Mouse (Mus musculus) kidney, adult 9 months (tissue): Measurements from ENCODE around the gene 6430550D23Rik.

ENCODE experiments used
- DNase-seq: peaks from one replicate; pipeline ENCODE4 v3.0.0; 2022

6430550D23Rik gene

DNA sequence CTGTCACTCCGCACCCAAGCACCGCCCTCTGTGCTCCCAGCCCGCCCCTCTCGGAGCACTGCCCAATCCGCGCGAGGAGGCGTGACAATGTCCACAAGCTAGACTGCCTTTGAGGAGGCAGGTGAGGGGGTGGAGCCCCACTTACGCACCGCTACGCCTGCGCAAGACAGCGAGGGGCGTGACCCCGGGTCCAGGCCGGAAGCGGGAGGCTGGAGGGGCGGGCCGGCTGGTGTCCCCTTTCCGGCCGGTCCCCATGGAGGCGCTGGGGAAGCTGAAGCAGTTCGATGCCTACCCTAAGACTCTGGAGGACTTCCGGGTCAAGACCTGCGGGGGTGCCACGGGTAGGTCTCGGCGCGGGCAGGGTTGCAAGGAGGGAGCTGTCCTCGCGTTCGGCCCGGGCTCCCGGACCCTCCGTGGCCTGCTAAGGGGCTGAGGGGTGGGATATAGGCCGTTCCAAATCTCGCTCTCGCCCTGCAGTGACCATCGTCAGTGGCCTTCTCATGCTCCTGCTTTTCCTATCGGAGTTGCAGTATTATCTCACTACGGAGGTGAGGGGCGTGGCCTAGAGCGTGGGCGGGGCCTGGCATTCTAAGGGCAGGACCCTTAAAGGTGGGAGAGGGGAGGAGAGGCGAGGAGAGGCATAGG lies at the start of gene 6430550D23Rik, which contains the start of gene Ergic3:
Gene 6430550D23Rik, minus strand, starts transcription at position 90 of the 645 bp plus-strand sequence.
Gene Ergic3, plus strand, starts transcription at position 158 of the 645 bp plus-strand sequence.
- peak; percentile 100 for DNase-seq

DNA sequence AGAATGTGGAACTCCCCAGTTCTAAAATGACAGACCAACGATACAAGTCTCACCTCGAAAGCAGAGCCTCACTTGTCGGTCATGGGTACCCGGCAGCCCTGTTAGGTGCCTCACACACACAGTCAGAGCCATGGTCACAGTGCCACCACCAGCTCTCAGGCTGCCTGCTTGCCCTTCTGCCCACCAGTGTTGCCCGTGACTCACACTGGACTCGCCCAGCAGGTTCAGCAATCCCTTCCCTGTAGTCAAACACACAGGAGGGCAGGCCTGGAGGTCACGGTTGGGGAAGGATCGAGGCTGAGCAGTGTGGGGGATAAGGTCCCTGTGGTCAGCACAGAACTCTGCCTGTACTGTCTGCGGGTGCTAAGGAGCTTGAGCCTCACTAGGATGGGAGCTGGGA lies 45.0 kb upstream of the 6430550D23Rik start, which contains the start of gene Fer1l4:
Gene Fer1l4, minus strand, starts transcription at position 132 of the 400 bp plus-strand sequence.
- no peak for DNase-seq

DNA sequence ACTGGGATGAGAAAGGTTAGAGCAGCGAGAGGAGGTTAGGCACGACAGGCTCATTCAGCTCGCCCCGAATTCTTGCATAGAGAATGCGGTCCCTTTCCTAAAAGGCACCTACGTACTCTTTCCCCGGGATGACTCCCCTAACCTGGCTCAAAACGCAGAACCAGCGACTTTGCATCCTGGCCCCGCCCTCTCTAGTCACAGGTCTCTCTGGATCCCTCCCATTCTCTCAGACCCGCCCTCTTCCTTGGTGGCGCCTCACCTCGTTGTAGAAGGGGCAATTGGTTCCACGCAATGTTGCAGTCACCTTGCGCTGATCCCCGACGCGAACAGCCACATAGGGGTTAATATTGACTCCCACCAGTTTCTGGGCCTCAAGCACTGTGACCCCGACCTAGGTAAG lies 40.2 kb upstream of the 6430550D23Rik start:
- no peak for DNase-seq

DNA sequence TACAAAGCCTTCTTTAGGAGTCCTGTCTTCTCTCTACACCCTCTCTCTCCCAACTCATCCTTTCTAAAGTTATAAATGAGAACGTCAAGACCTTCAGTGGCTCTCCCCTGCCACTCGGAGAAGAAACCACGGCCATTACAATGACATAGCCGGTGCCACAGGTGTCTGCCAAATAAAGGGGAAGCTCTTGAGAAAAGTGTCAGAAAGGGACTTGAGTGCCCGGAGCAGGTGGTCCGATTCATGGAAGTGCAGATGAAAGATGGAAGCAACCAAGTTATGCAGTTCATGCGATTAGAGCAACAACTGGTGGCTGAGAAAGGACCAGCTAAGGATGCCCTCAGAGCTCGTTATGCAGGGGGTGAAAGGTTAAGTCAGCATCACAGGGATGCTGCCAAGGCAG lies 35.1 kb upstream of the 6430550D23Rik start:
- no peak for DNase-seq

DNA sequence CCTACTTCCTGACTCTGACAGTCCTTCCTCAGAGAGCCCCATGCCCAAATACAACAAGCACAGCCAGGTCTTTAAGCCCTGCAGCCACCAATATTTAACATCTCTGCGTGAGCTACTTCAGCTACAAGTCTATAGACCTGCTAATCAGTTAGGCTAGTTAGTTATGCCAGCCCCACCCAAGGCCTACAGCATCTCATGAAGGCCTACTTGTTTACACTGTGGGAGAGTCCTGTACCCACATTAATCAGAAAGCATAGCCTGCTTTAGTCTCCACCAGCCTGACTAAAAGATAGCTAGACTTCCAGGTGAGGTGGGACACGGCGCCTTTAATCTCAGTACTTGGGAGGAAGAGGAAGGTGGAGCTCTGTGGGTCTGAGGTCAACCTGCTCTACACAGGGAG lies 31.6 kb upstream of the 6430550D23Rik start:
- no peak for DNase-seq

DNA sequence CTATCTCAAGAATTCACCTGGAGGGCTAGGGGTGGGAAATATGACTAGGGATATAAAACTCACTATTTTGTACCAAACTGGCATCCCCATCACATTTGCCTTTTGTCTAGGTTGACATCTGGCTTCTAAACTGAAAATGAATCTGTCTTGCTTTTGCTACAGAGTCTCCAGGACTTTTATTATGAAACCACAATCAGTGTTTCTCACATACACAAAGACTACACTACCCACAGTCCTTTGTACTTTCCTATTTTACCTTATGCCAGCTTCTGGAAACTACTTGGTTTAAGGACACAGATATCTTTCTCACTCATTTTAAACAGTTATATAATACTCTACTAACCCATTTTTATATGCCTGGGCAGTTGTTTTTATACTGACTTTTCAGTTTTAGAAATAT lies 17.7 kb upstream of the 6430550D23Rik start:
- DNase-seq = peak; percentile 49

DNA sequence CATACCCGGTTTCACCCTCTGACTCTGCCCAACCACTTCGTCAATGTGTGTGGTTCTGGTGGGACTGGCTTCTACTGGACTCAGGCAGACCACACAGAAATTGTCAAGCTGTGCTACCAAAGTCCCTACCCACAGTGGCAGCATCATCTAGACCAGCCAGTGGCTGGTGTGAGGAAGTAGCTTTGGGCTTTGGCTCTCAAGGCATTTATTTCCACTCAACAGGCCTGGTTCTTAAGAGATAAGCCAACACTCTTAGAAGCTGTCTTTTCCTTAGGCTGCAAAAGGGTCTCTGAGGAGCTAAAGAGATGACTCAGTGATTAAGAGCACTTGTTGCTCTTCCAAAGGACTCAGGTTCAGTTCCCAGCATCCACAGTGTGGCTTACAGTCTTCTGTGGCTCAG lies 14.0 kb upstream of the 6430550D23Rik start:
- no peak for DNase-seq

DNA sequence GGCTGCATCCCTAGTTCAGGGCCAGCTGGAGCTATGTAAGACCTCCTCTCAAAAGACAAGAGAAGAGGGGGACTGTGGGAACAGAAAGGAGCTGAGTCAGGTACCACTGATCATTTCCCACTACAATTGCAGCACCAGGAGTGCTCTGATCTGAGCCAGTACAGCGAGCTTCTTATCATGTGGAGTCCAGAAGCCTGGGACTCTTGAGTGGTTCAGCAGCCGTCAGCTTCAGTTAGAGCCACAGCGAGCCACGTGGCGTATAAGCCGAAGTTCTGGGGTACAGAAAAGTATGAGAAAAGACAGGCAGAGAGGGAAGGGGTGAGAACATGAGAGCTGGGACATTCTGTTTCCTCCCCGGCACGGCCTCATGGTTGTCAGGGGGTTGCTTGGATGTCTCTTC lies 13.4 kb upstream of the 6430550D23Rik start:
- no peak for DNase-seq

DNA sequence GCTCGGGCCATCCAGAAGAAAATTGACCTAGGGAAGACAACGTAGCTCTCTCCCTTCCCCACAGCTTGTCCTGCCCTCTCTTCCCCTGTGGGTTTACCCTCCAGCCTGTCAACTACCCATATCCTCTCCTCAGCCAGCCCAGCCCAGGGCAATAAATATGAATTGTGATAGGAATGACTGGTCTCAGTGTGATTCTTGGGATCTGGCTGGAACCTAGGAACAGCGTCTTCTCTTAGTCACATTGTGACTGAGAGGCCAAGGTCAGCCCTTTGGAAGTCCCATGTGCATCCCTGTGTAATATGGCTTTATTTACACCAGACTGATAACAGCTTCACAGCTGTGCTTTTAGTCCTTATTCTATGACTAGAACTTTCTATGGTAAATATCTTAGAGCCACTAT lies 10.3 kb upstream of the 6430550D23Rik start:
- no peak for DNase-seq

DNA sequence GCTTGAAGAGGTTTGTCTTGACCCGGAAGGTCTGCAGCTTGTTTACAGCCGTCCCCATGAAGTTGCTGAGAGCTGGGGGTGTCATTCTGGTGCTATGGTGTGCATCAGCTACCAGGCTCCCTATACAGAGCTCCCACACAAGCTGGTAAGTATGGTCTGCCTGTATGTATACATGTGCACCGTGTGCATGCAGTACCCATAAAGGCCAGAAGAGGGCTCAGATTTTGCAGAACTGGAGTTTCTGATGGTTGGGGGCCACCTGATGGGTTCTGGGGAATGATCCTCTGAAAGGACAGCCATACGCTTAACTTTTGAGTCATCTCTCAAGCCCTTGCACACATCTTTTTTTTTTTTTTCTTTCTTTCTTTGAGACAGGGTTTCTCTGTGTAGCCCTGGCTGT lies 2.4 kb downstream of the 6430550D23Rik start:
- no peak for DNase-seq

DNA sequence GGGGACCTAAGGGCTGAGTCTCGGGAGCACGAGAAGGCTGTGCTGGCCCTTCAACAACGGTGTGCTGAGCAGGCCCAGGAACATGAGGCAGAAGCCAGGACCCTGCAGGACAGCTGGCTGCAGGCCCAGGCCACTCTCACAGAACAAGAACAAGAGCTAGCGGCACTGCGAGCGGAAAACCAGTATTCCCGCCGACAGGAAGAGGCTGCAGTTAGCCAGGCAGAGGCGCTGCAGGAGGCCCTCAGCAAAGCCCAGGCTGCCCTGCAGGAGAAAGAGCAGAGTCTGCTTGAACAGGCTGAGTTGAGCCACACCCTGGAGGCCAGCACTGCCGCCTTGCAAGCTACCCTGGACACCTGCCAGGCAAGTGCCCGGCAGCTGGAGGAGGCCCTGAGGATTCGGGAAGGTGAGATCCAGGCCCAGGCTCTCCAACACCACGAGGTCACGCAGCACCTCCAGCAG lies 15.9 kb downstream of the 6430550D23Rik start:
- peak; percentile 83 for DNase-seq

DNA sequence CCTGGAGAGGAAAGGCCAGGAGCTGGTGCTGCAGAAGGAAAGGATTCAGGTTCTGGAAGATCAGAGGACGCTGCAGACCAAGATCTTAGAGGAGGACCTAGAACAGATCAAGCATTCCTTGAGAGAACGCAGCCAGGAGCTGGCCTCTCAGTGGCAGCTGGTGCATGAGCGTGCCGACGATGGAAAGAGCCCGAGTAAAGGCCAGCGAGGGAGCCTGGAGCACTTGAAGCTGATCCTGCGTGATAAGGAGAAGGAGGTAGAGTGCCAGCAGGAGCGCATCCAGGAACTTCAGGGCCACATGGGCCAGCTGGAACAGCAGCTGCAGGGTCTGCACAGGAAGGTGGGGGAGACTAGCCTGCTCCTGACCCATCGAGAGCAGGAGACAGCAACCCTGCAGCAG lies 16.6 kb downstream of the 6430550D23Rik start:
- no peak for DNase-seq

DNA sequence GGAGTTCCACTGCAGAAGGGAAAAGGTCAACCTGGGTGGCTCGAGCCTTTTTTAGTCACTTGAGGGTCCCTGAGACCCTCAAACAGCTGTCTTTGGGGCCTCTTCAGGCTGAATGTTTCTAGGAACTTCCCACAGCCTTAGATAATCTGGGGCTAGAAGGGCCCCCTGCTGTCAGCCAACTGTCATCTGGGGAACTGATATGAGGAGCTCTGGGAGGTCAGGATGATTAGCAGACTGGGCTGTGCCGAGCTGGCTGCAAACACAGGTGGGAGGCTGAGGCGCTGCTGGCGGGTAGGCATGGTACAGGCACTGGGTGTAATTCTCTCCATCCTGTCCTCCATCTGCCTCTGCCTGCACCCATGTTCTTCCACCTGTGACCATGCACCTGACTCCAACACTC lies 18.7 kb downstream of the 6430550D23Rik start:
- no peak for DNase-seq

DNA sequence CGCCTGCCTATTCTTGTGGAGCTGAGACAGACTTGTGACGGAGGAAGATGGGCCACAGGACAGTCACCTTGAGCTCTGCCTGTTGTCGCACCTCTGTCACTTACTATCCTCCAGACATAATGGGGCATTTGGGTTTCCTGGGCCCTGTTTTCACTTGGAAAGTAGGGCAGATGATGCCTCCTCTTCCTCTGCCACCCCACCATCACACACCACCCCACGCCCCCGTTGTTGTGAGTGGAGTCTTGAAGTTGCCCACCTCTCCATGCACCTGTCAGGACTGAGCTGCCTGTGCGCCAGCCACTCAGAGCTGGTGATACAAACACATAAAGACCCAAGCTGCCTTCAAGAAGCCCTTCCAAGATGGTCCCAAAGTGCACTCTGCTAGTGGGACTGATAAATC lies 20.6 kb downstream of the 6430550D23Rik start:
- no peak for DNase-seq

DNA sequence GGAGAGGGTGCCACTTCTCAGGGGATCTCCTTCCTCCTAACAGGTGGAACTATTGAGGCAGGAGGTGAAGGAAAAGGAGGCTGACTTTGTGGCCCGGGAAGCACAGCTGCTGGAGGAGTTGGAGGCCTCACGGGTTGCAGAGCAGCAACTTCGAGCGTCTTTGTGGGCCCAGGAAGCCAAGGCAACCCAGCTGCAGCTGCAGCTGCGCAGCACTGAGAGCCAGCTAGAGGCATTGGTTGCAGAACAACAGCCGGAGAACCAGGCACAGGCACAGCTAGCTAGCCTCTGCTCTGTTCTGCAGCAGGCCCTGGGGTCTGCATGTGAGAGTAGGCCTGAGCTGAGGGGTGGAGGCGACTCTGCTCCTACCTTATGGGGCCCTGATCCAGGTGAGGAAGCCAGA lies 22.0 kb downstream of the 6430550D23Rik start:
- DNase-seq = no peak

DNA sequence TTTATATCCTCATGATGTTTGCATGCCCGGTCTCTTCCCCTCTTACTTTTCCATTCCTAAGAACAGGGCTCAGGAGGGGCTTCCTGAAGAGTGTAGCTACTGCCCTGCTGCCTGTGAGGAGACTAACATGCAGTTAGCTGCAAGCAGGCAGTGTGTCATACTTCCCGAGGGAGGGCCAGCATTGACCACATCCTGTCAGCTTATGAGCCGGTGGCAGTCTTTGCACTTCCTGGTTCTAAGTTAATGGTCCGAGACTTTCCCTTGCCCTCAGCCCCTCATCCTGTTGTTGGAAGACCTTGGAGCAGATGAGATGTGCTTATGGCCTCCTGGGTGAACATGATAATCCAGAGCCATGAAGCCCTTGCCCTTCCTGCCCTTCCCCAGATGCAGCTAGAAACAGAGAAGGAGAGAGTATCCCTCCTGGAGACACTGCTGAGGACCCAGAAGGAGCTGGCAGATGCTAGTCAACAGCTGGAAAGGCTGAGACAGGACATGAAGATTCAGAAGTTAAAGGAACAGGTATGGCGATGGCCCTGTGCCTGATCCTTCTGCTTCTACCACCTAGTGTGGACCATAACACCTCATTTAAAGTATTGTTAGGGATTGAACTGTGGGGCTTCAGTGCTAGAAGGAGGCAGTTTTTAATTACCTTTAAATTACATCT lies 28.3 kb downstream of the 6430550D23Rik start:
- DNase-seq = peak; percentile 48

DNA sequence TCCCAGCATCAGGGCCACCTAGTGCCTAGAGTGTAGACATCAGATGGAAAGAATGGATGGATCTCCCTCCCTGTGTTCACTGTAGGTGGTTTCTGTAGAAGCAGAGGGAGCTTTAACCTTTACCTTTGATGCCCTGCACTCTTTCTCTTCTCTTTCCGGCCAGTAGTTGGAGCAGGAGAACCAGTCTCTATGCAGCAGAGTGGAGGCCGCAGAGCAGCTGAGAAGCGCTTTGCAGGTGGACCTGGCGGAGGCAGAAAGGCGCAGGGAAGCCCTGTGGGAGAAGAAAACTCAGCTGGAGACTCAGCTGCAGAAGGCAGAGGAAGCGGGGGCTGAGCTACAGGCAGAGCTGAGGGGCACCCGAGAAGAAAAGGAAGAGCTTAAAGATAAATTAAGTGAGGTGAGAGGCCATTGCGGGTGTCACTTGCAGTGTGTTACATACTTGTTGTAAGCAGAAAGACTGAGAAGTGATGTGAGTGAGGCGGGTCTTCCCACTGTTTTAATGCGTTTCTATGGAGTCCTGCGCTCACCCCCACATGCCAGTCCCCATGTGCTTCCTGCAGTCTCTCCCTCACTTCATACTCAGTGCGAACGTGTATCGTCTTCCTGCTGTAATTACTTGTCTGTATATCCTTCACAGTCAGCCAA lies 33.6 kb downstream of the 6430550D23Rik start:
- no peak for DNase-seq

DNA sequence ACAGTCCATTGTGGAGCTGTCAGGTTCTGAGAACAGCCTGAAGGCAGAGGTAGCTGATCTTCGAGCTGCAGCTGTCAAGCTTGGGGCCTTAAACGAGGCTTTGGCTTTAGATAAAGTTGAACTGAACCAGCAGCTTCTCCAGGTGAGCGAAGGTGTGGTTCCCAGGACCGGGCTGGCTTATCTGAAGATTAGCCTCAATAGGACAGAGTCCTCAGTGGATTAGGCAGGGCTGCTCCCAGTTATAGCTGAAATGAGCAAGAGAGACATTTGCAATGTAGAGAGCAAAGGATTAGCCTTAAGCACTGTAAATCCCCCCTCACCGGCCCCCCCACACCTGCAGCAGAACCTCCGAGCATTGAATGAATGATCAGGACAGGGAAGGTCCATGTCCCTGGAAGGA lies 34.4 kb downstream of the 6430550D23Rik start:
- no peak for DNase-seq

DNA sequence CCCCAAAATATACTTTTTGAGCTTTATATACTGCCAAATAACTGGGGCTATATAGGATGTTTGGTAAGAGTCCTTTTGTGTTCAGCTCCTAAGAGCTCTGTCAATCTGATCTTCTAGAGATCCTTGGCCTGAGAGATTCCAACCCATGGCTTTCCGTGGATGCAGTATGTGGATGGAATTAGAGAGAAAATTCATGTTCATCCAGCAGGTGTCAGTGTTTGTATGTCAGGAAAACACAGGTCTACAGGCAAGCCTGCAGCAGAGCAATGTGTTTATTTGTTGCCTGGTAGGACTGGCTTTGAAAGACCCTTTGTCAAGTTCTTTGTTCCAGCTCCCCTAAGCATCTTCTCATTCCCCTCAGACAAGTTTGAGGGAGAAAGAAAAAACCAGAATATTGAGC lies 44.8 kb downstream of the 6430550D23Rik start:
- peak; percentile 52 for DNase-seq

DNA sequence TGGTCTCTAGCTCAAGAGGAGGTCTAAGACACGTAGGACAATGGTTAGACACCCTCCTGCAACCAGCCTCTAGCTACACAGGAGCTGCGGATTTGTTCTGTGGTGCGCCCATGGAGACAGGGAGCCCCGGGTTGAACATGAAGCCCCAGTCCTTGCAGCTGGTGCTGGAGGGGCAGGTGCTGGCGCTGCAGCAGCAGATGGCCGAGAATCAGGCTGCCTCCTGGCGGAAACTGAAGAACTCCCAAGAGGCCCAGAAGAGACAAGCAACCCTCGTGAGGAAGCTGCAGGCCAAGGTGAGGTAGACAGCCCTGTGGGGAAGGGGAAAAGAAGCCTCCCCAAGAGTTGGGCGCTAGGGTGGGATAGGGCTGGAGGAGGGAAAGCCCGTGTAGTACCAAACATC lies 45.9 kb downstream of the 6430550D23Rik start:
- no peak for DNase-seq

DNA sequence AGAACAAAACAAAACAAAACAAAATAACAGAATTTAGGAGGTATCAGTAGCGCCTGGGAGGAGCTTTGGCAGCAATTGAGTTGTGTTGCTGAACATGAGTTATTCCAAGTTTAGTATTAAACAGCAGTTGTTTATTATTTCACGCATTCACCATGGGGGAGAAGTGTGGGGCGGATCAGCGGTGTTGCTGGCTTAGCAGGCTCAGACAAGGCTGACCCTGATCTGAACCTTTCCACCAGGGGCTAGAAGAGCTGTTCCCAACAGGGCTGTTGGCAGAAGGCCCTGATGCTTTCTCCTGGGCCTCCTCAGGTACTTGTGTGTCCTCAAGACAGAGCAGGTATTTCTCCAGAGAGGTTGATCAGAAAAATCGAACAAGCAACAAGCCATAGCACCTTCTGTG lies 47.8 kb downstream of the 6430550D23Rik start:
- DNase-seq = peak; percentile 76

DNA sequence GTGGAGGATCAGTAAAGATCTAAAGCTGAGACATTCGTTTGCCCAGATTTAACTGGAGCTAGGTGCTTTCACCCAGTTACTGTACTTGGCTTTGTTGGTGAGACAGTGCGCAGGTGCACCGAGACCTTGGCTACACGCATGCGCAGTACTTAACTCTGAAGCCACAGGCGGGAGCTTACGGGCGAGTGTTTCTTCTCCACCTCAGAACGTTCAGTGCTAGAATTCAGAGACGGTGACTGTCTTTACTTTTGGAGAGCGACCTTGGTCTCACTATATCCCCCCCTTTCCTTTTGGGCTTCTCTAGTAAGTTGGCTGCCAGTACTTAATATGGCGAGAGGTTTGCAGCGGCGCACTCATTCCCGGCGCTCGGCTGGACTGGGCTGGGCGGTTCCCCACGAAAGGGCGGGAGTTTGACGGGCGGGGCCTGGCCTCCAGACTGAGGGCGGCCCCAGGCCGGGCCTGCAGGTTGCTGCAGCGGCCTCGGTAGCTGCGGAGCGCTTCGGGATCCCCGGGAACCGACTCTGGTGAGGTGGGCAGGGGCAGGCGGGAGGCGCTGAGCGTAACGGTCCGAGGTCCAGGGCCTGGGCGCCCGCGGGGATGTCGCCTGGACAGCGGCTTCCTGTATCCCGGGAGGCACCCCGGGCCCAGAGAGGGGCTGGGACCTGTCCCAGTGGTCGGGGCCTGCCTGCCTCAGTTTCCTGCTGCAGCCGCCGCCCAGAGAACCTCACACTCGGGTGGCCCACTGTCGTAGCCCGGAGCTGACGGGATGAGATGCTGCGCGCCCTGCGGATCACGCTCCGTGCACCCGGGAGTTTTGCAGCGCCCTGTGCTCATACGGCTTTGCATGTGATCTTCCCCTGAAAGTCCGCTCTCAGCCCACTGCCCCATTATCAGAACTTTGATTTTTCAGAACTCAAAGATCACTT lies 51.4 kb downstream of the 6430550D23Rik start, which contains the start of gene Cep250:
Gene Cep250, plus strand, starts transcription at position 325 of the 926 bp plus-strand sequence.
- DNase-seq = peak; percentile 94

DNA sequence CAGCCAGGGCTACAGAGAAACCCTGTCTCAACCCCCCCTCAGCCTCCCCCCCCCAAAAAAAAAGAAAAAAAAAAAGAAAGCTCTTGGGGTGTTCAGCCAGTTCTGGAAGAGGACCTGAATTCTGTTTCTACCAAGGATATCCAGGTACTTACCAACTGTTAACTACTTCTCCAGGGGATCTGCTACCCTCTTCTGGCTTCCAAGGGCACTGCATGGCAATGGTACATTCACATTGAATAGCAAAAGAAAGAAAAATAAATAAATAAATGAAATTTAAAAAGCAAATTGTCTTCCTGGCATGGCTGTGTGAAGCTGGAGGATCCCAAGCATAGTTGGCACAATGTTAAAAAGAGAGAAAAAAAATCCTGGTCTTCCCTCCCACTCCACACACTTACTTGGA lies 55.8 kb downstream of the 6430550D23Rik start:
- peak; percentile 89 for DNase-seq
